In the genomic region with DNA sequence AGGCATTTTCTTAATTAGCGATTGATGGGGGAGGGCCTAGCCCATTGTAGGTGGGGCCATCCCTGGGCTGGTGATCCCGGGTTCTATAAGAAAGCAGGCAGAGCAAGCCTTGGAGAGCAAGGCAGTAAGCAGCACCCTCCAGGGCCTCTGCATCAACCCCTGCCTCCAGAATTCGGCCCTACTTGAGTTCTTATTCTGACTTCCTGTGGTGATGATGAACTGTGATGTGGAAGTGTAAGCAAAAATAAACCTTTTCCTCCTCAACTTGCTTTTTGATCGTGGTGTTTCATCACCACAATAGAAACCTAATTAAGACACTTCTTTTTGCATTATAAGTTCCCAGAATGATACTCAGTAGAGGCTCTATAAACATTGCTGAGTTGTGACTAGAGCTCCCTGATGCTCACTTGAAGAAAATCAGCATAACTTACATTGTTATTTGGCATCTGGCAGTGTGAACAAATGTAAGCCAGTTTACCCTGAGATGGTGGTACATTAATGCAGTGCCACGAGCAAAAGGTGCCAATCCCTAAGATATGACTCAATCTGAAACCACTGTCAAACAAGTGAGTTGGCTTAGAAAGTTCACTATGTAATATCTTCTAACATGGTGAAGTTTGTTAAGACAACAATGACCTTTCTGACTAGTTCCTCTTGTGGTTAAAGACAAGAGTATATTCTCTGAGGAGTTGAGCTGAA, we compare ENCODE assay signal across 14 mouse cellular contexts.
DNase-seq lines count a peak whose midpoint lies in the region; ATAC-seq and TF ChIP-seq lines count a peak whose summit lies in the region.
"Had no signal": no experiment of that assay in that cellular context is flagged by ENCODE, and none has a peak within 500 bp of the region (broad histone marks: within the 10 kb centered on the region; RNA-seq: fewer than 3 reads in every experiment).

No protein-coding gene starts in this region.

- H3K4me2 ChIP-seq in kidney, postnatal 0 days (ENCODE audit: low read length) = no peak overlapping the region
- no peak overlapping the region for H3K4me2 ChIP-seq in neural tube, embryonic 13.5 days
- no peak overlapping the region for H3K4me2 ChIP-seq in liver, embryonic 12.5 days
- no peak overlapping the region for H3K4me2 ChIP-seq in midbrain, embryonic 14.5 days (ENCODE audit: low read length)

- 59% methylated on average over 5 of the region's 5 CpGs for WGBS in kidney, postnatal 0 days
- 76% methylated on average over 5 of the region's 5 CpGs for WGBS in neural tube, embryonic 13.5 days
- 45% methylated on average over 5 of the region's 5 CpGs for WGBS in liver, embryonic 12.5 days (ENCODE audit: insufficient replicate concordance)
- WGBS in midbrain, embryonic 14.5 days = 84% methylated on average over 5 of the region's 5 CpGs

- no peak for TF ChIP-seq POLR2A in embryonic fibroblast, embryonic 13.5 days (IDR thresholded peaks at IDR 0.05; ENCODE audit: low read depth, low read length)

- no peaks in the 10 kb centered on the region for H3K9me3 ChIP-seq in kidney, postnatal 0 days (replicated peaks; ENCODE audit: low read length)
- H3K9me3 ChIP-seq in neural tube, embryonic 13.5 days = no peaks in the 10 kb centered on the region
- H3K9me3 ChIP-seq in liver, embryonic 12.5 days (replicated peaks) = no peaks in the 10 kb centered on the region
- H3K9me3 ChIP-seq in midbrain, embryonic 14.5 days (ENCODE audit: control insufficient read depth, low read length) = no peaks in the 10 kb centered on the region

- no peak overlapping the region for H3K9ac ChIP-seq in kidney, postnatal 0 days (ENCODE audit: low read depth, low read length)
- H3K9ac ChIP-seq in neural tube, embryonic 13.5 days = no peak overlapping the region
- H3K9ac ChIP-seq in liver, embryonic 12.5 days = no peak overlapping the region
- H3K9ac ChIP-seq in midbrain, embryonic 14.5 days (replicated peaks; ENCODE audit: low read length) = no peak overlapping the region

- no peak for TF ChIP-seq CTCF in kidney, postnatal 0 days (IDR thresholded peaks at IDR 0.05; ENCODE audit: low read depth)
- no peak for TF ChIP-seq CTCF in embryonic fibroblast, embryonic 13.5 days (IDR thresholded peaks at IDR 0.05; ENCODE audit: borderline replicate concordance, insufficient read depth, low read length)

- H3K36me3 ChIP-seq in kidney, postnatal 0 days (ENCODE audit: insufficient read depth, low read length) = no peaks in the 10 kb centered on the region
- 0 out of 2 replicates have a peak, but pooled peaks cover 2% of the 10 kb centered on the region for H3K36me3 ChIP-seq in neural tube, embryonic 13.5 days
- no peaks in the 10 kb centered on the region for H3K36me3 ChIP-seq in liver, embryonic 12.5 days
- peaks cover 4% of the 10 kb centered on the region; the same call in 1 of the 2 replicates for H3K36me3 ChIP-seq in midbrain, embryonic 14.5 days (ENCODE audit: control insufficient read depth, insufficient read depth, low read length)

- no peak for DNase-seq in kidney, postnatal 0 days (ENCODE audit: low spot score)
- DNase-seq in kidney, postnatal 36 days = no peak
- DNase-seq in B cell, adult 2 months = peak; percentile 58
- no peak for DNase-seq in midbrain, embryonic 14.5 days
- DNase-seq in yolk sac, embryonic 10.5 days (ENCODE audit: low spot score) = no peak
- DNase-seq: adrenal gland, postnatal 10 days; cerebellum, adult 9-10 months; left cerebral cortex, postnatal 4 days; spleen, adult 18-20 months had no signal

- no peaks in the 10 kb centered on the region; the same call in 1 of the 2 replicates for H3K4me1 ChIP-seq in kidney, postnatal 0 days (replicated peaks; ENCODE audit: insufficient read depth, low read length)
- H3K4me1 ChIP-seq in embryonic fibroblast, embryonic 13.5 days (ENCODE audit: control insufficient read depth, insufficient read depth, low read length) = no peaks in the 10 kb centered on the region
- peaks cover 14% of the 10 kb centered on the region for H3K4me1 ChIP-seq in neural tube, embryonic 13.5 days (replicated peaks)
- H3K4me1 ChIP-seq in liver, embryonic 12.5 days = no peaks in the 10 kb centered on the region
- no peaks in the 10 kb centered on the region for H3K4me1 ChIP-seq in midbrain, embryonic 14.5 days (ENCODE audit: control insufficient read depth, insufficient read depth, low read length)

- no peak overlapping the region for H3K4me3 ChIP-seq in kidney, postnatal 0 days (replicated peaks; ENCODE audit: low read depth, low read length)
- H3K4me3 ChIP-seq in embryonic fibroblast, embryonic 13.5 days (ENCODE audit: insufficient read depth, low read length) = no peak overlapping the region
- no peak overlapping the region for H3K4me3 ChIP-seq in neural tube, embryonic 13.5 days
- H3K4me3 ChIP-seq in liver, embryonic 12.5 days = no peak overlapping the region
- no peak overlapping the region for H3K4me3 ChIP-seq in midbrain, embryonic 14.5 days (replicated peaks; ENCODE audit: low read depth, low read length)
- H3K4me3 ChIP-seq: erythroblast, embryonic 14.5 days had no signal

- H3K27me3 ChIP-seq in kidney, postnatal 0 days (ENCODE audit: insufficient read depth, low read length) = no peaks in the 10 kb centered on the region
- no peaks in the 10 kb centered on the region for H3K27me3 ChIP-seq in neural tube, embryonic 13.5 days
- no peaks in the 10 kb centered on the region for H3K27me3 ChIP-seq in liver, embryonic 12.5 days (replicated peaks)
- no peaks in the 10 kb centered on the region for H3K27me3 ChIP-seq in midbrain, embryonic 14.5 days (ENCODE audit: control insufficient read depth, insufficient read depth, low read length)

- no peak for ATAC-seq in kidney, postnatal 0 days (replicated peaks; ENCODE audit: low FRiP score, low read depth)
- peak; percentile 60; the same call in 1 of the 2 replicates for ATAC-seq in neural tube, embryonic 13.5 days (ENCODE audit: low read depth)
- no peak for ATAC-seq in liver, embryonic 12.5 days
- ATAC-seq in midbrain, embryonic 14.5 days (ENCODE audit: low FRiP score, low TSS enrichment) = no peak
- ATAC-seq: hindbrain, postnatal 0 days had no signal

- H3K27ac ChIP-seq in kidney, postnatal 0 days = 0 out of 2 replicates have a peak overlapping the region, but pooled peaks have one; percentile 19
- peak overlapping the region; percentile 62 for H3K27ac ChIP-seq in embryonic fibroblast, embryonic 13.5 days (ENCODE audit: insufficient read depth, low read length)
- H3K27ac ChIP-seq in neural tube, embryonic 13.5 days (replicated peaks) = peak overlapping the region; percentile 46
- no peak overlapping the region for H3K27ac ChIP-seq in liver, embryonic 12.5 days
- H3K27ac ChIP-seq in midbrain, embryonic 14.5 days (replicated peaks; ENCODE audit: low read depth, low read length) = no peak overlapping the region
- H3K27ac ChIP-seq: hindbrain, postnatal 0 days had no signal

Comparison
In these comparisons a context has a peak if more than half of its experiments do, and no peak if none do; other contexts are left out.
1. DNase-seq: peak in B cell, adult 2 months (2 of 2); none in kidney, postnatal 0 days (single experiment), kidney, postnatal 36 days (0 of 2), midbrain, embryonic 14.5 days (single experiment) and yolk sac, embryonic 10.5 days (single experiment).
2. H3K27ac ChIP-seq: peak in kidney, postnatal 0 days (single experiment), embryonic fibroblast, embryonic 13.5 days (single experiment) and neural tube, embryonic 13.5 days (single experiment); none in liver, embryonic 12.5 days (single experiment) and midbrain, embryonic 14.5 days (single experiment).